Mouse (Mus musculus) cerebellum, postnatal 4 days (tissue): ENCODE results near the gene Homer2.

Experiments used
- DNase-seq, 2 experiments: peaks; one replicate each; pipeline ENCODE4 v3.0.0; 2022; ENCODE audit warnings: low spot score in 2 of 2, mixed read lengths in 1 of 2

Gene Homer2

DNA sequence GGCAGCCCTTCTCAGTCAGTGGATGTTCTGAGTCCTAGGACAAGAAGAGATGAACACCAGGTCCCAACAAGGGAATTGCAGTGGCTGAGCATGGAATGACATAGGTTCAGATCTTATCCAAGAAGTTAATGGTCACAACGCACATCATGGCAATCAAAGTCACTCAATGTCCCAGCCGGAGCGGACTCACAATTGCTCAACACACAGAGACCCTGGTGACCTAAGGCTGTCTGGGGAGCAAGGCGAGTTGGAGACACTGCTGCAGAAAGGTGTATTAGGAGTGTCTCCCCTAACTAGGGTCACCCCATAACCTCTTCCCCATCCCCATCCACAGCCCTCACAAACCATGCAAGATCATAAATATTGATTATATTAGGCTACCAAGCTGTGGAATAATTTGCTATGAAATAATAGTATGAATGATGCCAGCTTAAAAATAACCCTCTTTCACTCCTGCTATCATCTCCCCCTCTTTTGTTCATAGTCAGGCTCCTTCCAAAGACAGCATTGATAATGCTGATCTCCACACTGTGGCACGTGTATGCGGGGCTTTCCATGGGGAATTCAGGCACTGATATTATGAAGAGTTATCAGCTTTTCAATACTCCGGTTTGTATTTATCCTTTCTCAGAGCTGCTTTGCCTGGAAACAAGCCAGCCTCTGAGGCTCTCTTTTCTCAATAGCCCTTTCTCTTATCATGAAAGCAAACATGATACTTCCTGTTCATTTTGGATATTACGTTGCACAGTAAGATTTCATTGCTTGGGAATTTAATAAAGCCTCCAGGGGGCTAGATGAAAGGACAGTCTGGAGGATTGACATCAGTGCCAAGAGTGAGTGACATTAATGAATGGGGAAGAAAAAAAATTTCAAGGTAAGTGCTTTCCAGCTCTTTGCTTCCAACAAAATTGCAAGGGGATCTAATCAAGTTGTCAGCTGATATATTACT, 147.0 kb downstream of the Homer2 start:
- DNase-seq: no peak

DNA sequence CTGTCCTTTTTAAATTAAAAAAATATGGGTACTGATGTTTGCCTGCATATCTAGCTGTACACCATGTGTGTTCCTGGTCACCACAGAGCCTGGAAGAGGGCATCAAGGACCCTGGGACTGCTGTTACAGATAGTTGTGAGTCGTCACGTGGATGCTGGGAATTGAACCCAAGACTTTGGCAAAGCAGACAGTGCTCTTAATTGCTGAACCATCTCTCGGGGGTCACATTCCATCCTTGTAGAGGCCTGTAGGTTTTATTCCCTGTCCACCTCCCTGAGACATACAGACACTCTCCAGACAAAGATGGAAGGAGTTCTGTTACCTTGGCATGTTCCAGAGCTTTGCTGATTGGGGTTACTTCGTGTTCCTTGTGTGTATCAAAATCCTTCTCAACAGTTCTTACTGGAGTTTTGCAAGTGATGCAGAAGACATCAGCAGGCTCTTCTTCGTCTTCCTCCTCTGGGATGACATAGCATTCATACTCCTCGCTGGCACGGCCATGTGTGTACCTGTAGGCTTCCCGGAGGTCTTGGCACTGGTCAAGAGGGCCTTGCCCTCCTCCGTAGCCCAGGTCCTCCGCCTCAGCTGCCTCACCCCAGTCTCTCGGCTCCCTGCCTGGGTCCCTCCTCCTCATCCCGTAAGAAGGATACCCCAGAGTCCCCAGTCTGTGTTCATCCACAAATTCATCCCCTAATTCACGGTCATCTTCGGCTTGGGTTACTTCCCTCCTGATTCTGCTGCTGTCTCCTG, 147.9 kb downstream of the Homer2 start:
- no peak for DNase-seq

DNA sequence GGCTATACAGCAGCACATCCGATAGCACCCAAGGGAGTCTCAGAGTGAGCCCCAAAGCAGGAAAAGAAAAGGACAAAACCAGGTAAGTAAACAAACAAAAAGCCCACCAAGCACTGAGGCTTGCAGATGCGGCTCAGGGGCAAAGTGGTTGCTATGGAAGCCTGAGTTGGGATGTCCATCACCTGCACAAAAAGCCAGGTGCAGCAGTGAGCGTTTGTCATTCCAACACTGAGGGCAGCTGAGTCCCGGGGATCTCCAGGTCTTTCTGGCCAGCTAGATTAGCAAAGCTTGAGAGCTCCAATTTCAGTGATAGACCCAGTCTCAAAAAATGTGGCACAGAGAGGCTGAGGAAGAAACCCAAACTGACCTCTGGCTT, 149.4 kb downstream of the Homer2 start:
- no peak for DNase-seq

DNA sequence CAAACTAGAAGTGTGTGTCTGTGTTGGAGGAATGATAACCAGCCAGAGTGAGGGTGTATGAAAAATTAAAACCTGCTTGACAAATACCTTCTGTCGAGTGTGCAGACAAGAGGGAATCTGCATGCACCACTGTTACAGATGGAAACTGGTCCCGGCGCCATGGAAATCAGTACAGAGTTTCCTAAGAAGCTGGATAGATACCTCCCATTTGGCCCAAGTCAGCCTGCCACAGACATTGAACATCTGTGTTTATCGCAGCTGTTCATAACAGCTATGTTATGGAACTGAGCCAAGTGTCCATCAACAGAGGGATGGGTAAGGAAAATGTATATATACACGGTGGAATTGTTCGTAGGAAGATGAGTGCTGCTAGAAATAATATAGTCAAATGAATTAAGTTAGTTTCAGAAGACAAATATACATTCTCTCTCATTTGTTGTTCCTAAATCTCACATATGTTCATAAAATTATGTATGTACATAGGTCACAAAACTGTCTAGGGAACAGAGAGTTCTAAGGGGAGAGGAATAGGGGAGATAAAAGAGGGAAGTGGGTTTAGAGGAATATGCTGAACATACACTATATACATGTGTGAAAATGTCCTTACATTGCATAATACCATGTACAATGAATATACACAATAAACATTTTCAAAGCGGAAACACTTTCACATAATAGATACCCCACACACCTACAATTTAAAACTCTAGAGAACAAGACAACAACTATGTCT, 149.9 kb downstream of the Homer2 start:
- DNase-seq: no peak

DNA sequence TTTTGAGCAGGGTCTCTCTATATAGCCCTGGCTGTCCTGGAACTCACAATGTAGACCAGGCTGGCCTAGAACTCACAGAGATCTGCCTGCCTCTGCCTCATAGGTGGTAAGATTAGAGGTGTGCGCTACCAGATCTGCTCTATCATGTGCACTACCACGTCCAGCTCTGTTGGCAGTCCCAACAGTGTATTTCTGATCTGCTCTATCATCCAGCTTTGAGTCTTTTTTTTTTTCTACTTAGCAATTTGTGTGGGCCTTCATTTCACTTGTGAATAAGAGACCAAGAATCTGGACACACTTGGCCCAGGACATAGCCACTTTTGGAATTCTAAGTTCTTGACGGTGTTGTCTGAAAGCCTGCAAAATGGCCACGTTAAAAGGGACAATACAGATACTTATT, 150.5 kb downstream of the Homer2 start:
- no peak for DNase-seq

DNA sequence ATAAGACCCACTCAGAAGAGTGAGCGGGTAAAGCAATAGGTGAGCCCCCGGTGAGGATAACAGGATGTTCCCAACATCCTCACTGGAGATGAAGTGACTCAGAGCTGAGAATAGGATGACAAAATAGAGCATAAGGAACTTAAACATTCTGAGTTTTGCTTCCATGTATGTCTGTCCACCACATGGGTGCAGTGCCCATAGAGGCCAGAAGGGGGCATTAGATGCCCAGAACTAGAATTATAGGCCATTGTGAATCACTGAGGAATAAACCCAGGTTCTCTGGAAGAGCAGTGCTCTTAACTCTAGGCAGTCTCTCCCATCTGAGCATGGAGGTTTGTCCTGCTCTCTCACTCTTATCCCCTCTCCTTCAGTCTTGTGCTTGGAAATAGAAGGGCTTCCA, 153.0 kb downstream of the Homer2 start:
- peak in 1 of 2 experiments; percentile 57 for DNase-seq

DNA sequence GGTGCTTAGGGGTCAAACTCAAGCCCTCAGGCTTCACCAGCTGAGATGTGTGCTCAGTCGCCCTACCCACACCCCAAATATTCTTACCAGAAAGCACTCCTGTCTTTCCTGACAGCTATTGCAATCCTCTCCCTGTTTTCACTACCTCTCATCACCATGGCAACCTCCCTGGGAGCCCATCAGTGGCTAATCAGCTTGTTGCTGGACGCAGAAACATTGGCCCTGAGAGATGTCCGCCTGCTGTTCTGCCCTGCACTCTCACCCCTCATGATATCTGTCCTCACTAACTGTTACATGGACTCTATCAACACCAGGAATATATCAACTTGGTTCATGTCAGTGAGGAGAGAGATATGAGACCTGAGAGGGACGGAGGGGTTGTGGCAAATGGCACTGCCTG, 153.7 kb downstream of the Homer2 start:
- DNase-seq: no peak
